Mouse (Mus musculus): Measurements from ENCODE around the gene Dnm2. TPM values are rescaled to one million over a fixed set of nuclear protein-coding genes. Genes with fewer than 3 reads are reported as not detected.

Dnm2 gene
- total and polyA plus RNA-seq, 2 experiments: 28.9 to 74.4 TPM

GRCm38 (mm10) chr9:21407951-21408350, 16.8 kb upstream of the Dnm2 start:
- TF ChIP-seq CTCF (IDR thresholded peaks at IDR 0.05; ENCODE audit: low read depth, low read length): no peak
- no peak for TF ChIP-seq POLR2A (IDR thresholded peaks at IDR 0.05; ENCODE audit: extremely low read depth, insufficient read depth, low read length)
- 4% methylated on average over 4 of the region's 4 CpGs for WGBS
- H3K4me3 ChIP-seq (ENCODE audit: insufficient read depth, low read depth, low read length): no peak overlapping the region
- no peaks in the 10 kb centered on the region for H3K36me3 ChIP-seq (ENCODE audit: control insufficient read depth, insufficient read depth, low read length)
- DNase-seq (ENCODE audit: extremely low read depth, low read depth, low spot score): peak; percentile 80
- no peak overlapping the region for H3K27ac ChIP-seq (replicated peaks; ENCODE audit: insufficient read depth, low read depth, low read length)
- no peaks in the 10 kb centered on the region for H3K79me2 ChIP-seq (ENCODE audit: control insufficient read depth, insufficient read depth, low read length)
- no peak overlapping the region for H3K9ac ChIP-seq (ENCODE audit: low read depth, low read length)
- no peaks in the 10 kb centered on the region for H3K27me3 ChIP-seq (ENCODE audit: control insufficient read depth, insufficient read depth, low read length)
- peaks cover 7% of the 10 kb centered on the region for H3K4me1 ChIP-seq (ENCODE audit: control insufficient read depth, insufficient read depth, low read length)

- TF ChIP-seq CTCF (IDR thresholded peaks at IDR 0.05; ENCODE audit: low read depth, low read length) (no peak), POLR2A (IDR thresholded peaks at IDR 0.05; ENCODE audit: extremely low read depth, insufficient read depth, low read length) (no peak)
- 70% methylated on average over 7 of the region's 7 CpGs for WGBS
- Histone ChIP-seq H3K27me3 (ENCODE audit: control insufficient read depth, insufficient read depth, low read length) (no peaks in the 10 kb centered on the region), H3K4me1 (ENCODE audit: control insufficient read depth, insufficient read depth, low read length) (peaks cover 7% of the 10 kb centered on the region), H3K36me3 (ENCODE audit: control insufficient read depth, insufficient read depth, low read length) (no peaks in the 10 kb centered on the region), H3K4me3 (ENCODE audit: insufficient read depth, low read depth, low read length) (no peak overlapping the region), H3K79me2 (ENCODE audit: control insufficient read depth, insufficient read depth, low read length) (no peaks in the 10 kb centered on the region), H3K27ac (replicated peaks; ENCODE audit: insufficient read depth, low read depth, low read length) (no peak overlapping the region), H3K9ac (ENCODE audit: low read depth, low read length) (no peak overlapping the region)
- DNase-seq (ENCODE audit: extremely low read depth, low read depth, low spot score): no peak
These were observed 16.1 kb upstream of the Dnm2 start for GRCm38 (mm10) chr9:21408624-21409023.

- no peak overlapping the region for H3K9ac ChIP-seq (ENCODE audit: low read depth, low read length)
- no peaks in the 10 kb centered on the region for H3K36me3 ChIP-seq (ENCODE audit: control insufficient read depth, insufficient read depth, low read length)
- peaks cover 7% of the 10 kb centered on the region for H3K4me1 ChIP-seq (ENCODE audit: control insufficient read depth, insufficient read depth, low read length)
- H3K79me2 ChIP-seq (ENCODE audit: control insufficient read depth, insufficient read depth, low read length): no peaks in the 10 kb centered on the region
- WGBS: 32% methylated on average over 9 of the region's 9 CpGs
- peak; percentile 74 for DNase-seq (ENCODE audit: extremely low read depth, low read depth, low spot score)
- no peak overlapping the region for H3K27ac ChIP-seq (replicated peaks; ENCODE audit: insufficient read depth, low read depth, low read length)
- TF ChIP-seq POLR2A (IDR thresholded peaks at IDR 0.05; ENCODE audit: extremely low read depth, insufficient read depth, low read length) (no peak), CTCF (IDR thresholded peaks at IDR 0.05; ENCODE audit: low read depth, low read length) (peak; percentile 73)
- no peak overlapping the region for H3K4me3 ChIP-seq (ENCODE audit: insufficient read depth, low read depth, low read length)
- no peaks in the 10 kb centered on the region for H3K27me3 ChIP-seq (ENCODE audit: control insufficient read depth, insufficient read depth, low read length)
These were observed 15.0 kb upstream of the Dnm2 start for GRCm38 (mm10) chr9:21409592-21410317.

DNA sequence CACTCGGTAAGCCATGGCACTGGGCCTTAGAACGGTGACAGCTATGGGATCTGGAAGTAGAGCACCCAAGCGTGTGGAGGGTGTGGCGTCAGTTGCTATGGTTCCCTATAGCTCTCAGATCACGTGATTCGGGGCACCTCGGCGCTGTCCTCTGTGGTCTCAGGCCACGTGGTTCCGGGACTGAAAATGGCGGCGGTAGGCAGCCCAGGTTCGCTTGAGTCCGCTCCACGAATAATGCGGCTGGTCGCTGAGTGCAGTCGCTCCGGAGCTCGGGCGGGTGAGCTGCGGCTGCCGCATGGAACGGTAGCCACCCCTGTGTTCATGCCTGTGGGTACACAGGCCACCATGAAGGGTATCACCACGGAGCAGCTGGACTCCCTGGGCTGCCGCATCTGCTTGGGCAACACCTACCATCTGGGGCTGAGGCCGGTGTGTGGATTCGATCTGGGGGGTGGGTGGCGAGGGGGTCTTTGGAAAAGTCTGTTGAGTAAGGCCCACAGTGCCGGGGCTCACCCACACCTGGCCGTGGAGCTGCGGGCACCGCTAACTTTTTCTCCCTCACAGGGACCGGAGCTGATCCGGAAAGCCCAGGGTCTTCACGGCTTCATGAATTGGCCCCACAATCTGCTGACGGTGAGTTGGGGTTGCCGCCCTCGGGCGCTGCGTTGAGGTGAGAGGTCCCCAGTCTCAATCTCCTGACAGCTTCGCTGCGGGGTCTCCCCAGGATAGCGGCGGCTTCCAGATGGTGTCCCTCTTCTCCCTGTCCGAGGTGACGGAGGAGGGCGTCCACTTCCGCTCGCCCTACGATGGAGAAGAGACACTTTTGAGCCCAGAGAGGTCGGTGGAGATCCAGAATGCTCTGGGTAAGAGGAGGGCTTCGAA, 12.8 kb upstream of the Dnm2 start, which contains the start of gene Qtrt1:
TSS of gene Qtrt1 (plus strand) at position 169 of the 882 bp plus-strand sequence.
- H3K27me3 ChIP-seq (ENCODE audit: control insufficient read depth, insufficient read depth, low read length): no peaks in the 10 kb centered on the region
- peak; percentile 72 for DNase-seq (ENCODE audit: extremely low read depth, low read depth, low spot score)
- H3K4me1 ChIP-seq (ENCODE audit: control insufficient read depth, insufficient read depth, low read length): peaks cover 5% of the 10 kb centered on the region
- no peak within 1 kb of the TSS for H3K27ac ChIP-seq (replicated peaks; ENCODE audit: insufficient read depth, low read depth, low read length)
- no peaks in the 10 kb centered on the region for H3K36me3 ChIP-seq (ENCODE audit: control insufficient read depth, insufficient read depth, low read length)
- H3K79me2 ChIP-seq (ENCODE audit: control insufficient read depth, insufficient read depth, low read length): no peaks in the 10 kb centered on the region
- 2% methylated on average over 53 of the region's 53 CpGs for WGBS
- H3K9ac ChIP-seq (ENCODE audit: low read depth, low read length): peak within 1 kb of the TSS; percentile 81
- TF ChIP-seq POLR2A (IDR thresholded peaks at IDR 0.05; ENCODE audit: extremely low read depth, insufficient read depth, low read length) (no peak), CTCF (IDR thresholded peaks at IDR 0.05; ENCODE audit: low read depth, low read length) (no peak)
- H3K4me3 ChIP-seq (ENCODE audit: insufficient read depth, low read depth, low read length): peak within 1 kb of the TSS; percentile 81

- Histone ChIP-seq H3K79me2 (ENCODE audit: control insufficient read depth, insufficient read depth, low read length) (no peaks in the 10 kb centered on the region), H3K4me3 (ENCODE audit: insufficient read depth, low read depth, low read length) (no peak overlapping the region), H3K4me1 (ENCODE audit: control insufficient read depth, insufficient read depth, low read length) (no peaks in the 10 kb centered on the region), H3K9ac (ENCODE audit: low read depth, low read length) (no peak overlapping the region), H3K36me3 (ENCODE audit: control insufficient read depth, insufficient read depth, low read length) (no peaks in the 10 kb centered on the region), H3K27me3 (ENCODE audit: control insufficient read depth, insufficient read depth, low read length) (no peaks in the 10 kb centered on the region), H3K27ac (replicated peaks; ENCODE audit: insufficient read depth, low read depth, low read length) (no peak overlapping the region)
- TF ChIP-seq CTCF (IDR thresholded peaks at IDR 0.05; ENCODE audit: low read depth, low read length) (no peak), POLR2A (IDR thresholded peaks at IDR 0.05; ENCODE audit: extremely low read depth, insufficient read depth, low read length) (no peak)
- 98% methylated on average over 2 of the region's 2 CpGs for WGBS
- DNase-seq (ENCODE audit: extremely low read depth, low read depth, low spot score): no peak
These were observed 6.8 kb upstream of the Dnm2 start for GRCm38 (mm10) chr9:21417866-21418265.

Measured in liver, adult 2 months (tissue).